ENCODE assay signal across 26 mouse cellular contexts in the genomic region with DNA sequence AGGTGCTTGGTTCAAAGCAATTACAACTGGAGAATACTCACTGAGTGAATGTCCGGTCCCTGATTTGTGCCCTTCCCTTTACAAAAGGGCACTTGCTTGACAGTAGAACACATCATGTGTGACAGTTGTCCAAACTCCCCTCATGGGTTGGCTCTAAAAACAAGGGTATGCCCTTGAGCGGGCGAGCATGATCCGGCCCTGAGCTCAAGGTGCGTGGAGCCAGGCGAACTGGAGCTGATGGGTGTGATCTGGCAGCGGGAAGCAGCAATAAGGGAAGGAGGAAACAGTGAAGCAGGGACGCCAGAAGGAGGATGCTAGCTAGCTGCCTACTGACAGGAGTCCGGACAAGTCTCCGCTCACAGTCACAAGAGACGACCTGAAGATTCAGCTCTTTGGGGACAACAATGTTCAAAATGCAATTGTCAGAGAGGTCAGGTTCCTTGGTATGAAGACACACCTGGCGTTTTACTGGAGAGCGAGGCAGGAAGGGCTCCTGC. TPM values are rescaled to one million over a fixed set of nuclear protein-coding genes. Genes with fewer than 3 reads are reported as not detected.
"Had no signal": no experiment of that assay in that cellular context is flagged by ENCODE, and none has a peak within 500 bp of the region (broad histone marks: within the 10 kb centered on the region; RNA-seq: fewer than 3 reads in every experiment).

No protein-coding gene starts in this region.

- H3K9me3 ChIP-seq: limb, embryonic 10.5 days; limb, embryonic 13.5 days; lung, embryonic 15.5 days; megakaryocyte, embryonic 14.5 days; midbrain, embryonic 10.5 days; midbrain, embryonic 13.5 days; neural tube, embryonic 13.5 days; stomach, embryonic 15.5 days had no signal

- H3K9ac ChIP-seq: limb, embryonic 13.5 days; lung, embryonic 15.5 days; midbrain, embryonic 13.5 days; neural tube, embryonic 13.5 days; stomach, embryonic 15.5 days had no signal

- ATAC-seq: intestine, embryonic 16.5 days; midbrain, embryonic 13.5 days; midbrain, embryonic 16.5 days had no signal

- H3K27me3 ChIP-seq: limb, embryonic 13.5 days; lung, embryonic 15.5 days; midbrain, embryonic 13.5 days; neural tube, embryonic 13.5 days; stomach, embryonic 15.5 days had no signal

- H3K4me1 ChIP-seq: limb, embryonic 10.5 days; midbrain, embryonic 10.5 days had no signal

- DNase-seq: kidney, adult 8-10 months; kidney, postnatal 14 days; layer of hippocampus, adult 9-11 months; lung, adult 18-20 months; lung, postnatal 10 days; lung, postnatal 36 days; retina, postnatal 1 day; right cerebral cortex, postnatal 25 days; spleen, adult 18-20 months; thymus, postnatal 25 days had no signal

- H3K27ac ChIP-seq: layer of hippocampus, adult 2 months; limb, embryonic 13.5 days; lung, embryonic 15.5 days; midbrain, embryonic 10.5 days; midbrain, embryonic 13.5 days; neural tube, embryonic 13.5 days; stomach, embryonic 15.5 days had no signal

- H3K4me3 ChIP-seq: layer of hippocampus, adult 2 months; limb, embryonic 10.5 days; limb, embryonic 13.5 days; lung, embryonic 15.5 days; midbrain, embryonic 10.5 days; midbrain, embryonic 13.5 days; myocyte; neural tube, embryonic 13.5 days; stomach, embryonic 15.5 days had no signal

- H3K4me2 ChIP-seq: limb, embryonic 13.5 days; lung, embryonic 15.5 days; midbrain, embryonic 13.5 days; neural tube, embryonic 13.5 days; stomach, embryonic 15.5 days had no signal

RNA-seq across cellular contexts. Expression of a gene that starts 15.7 kb away (rescaled TPM):
- total RNA-seq: layer of hippocampus, adult 2 months; layer of hippocampus, postnatal 25 days; monocyte, adult 5-6 weeks; neutrophil, adult 5-6 weeks had no signal
- polyA plus RNA-seq: limb, embryonic 10.5 days; midbrain, embryonic 10.5 days; midbrain, embryonic 13.5 days; midbrain, embryonic 16.5 days; neural tube, embryonic 13.5 days; urinary bladder, adult 2 months had no signal
